In genomic region chr15:85919191-85919891, GRCm38 (mm10) we compare ENCODE assay signal across 15 mouse cellular contexts. TPM values are rescaled to one million over a fixed set of nuclear protein-coding genes. Genes with fewer than 3 reads are reported as not detected.
DNase-seq lines count a peak whose midpoint lies in the region; ATAC-seq lines count a peak whose summit lies in the region.
"Had no signal": no experiment of that assay in that cellular context is flagged by ENCODE, and none has a peak within 500 bp of the region (broad histone marks: within the 10 kb centered on the region; RNA-seq: fewer than 3 reads in every experiment).

No protein-coding gene starts in this region.

- no peak overlapping the region for H3K27ac ChIP-seq in kidney, embryonic 15.5 days
- H3K27ac ChIP-seq: heart, embryonic 15.5 days; layer of hippocampus, adult 2 months; limb, embryonic 15.5 days; lung, embryonic 15.5 days; stomach, embryonic 15.5 days had no signal

- DNase-seq in adrenal gland, postnatal 14 days = peak; percentile 40
- no peak for DNase-seq in adrenal gland, adult 18-20 months (ENCODE audit: low spot score in 2 of 2)
- peak; percentile 23 for DNase-seq in kidney, adult 18-20 months
- peak; percentile 28 to 51 for DNase-seq in kidney, postnatal 25 days
- peak; percentile 75 for DNase-seq in retina, postnatal 1 day
- DNase-seq in left cerebral cortex, postnatal 14 days (ENCODE audit: low spot score in 2 of 2) = no peak
- no peak for DNase-seq in cerebellum, postnatal 10 days
- DNase-seq: thymus, postnatal 25 days had no signal

- no peaks in the 10 kb centered on the region; the same call in 1 of the 2 replicates for H3K4me1 ChIP-seq in kidney, embryonic 15.5 days
- H3K4me1 ChIP-seq: heart, embryonic 15.5 days; limb, embryonic 15.5 days; lung, embryonic 15.5 days; stomach, embryonic 15.5 days had no signal

- H3K4me3 ChIP-seq in kidney, embryonic 15.5 days (replicated peaks) = no peak overlapping the region
- H3K4me3 ChIP-seq: heart, embryonic 15.5 days; layer of hippocampus, adult 2 months; limb, embryonic 15.5 days; lung, embryonic 15.5 days; stomach, embryonic 15.5 days had no signal

- H3K36me3 ChIP-seq in kidney, embryonic 15.5 days = peaks cover 64% of the 10 kb centered on the region
- H3K36me3 ChIP-seq: heart, embryonic 15.5 days; limb, embryonic 15.5 days; stomach, embryonic 15.5 days had no signal

- H3K9ac ChIP-seq in kidney, embryonic 15.5 days = no peak overlapping the region
- H3K9ac ChIP-seq: heart, embryonic 15.5 days; limb, embryonic 15.5 days; lung, embryonic 15.5 days; stomach, embryonic 15.5 days had no signal

- no peaks in the 10 kb centered on the region for H3K27me3 ChIP-seq in kidney, embryonic 15.5 days
- H3K27me3 ChIP-seq: heart, embryonic 15.5 days; limb, embryonic 15.5 days; lung, embryonic 15.5 days; stomach, embryonic 15.5 days had no signal

- no peak for ATAC-seq in kidney, embryonic 15.5 days (replicated peaks; ENCODE audit: low FRiP score)
- ATAC-seq: inflammation-experienced regulatory T-cells, adult 6 months had no signal

- no peak overlapping the region for H3K4me2 ChIP-seq in kidney, embryonic 15.5 days
- H3K4me2 ChIP-seq: heart, embryonic 15.5 days; limb, embryonic 15.5 days; lung, embryonic 15.5 days; stomach, embryonic 15.5 days had no signal

- intact Hi-C loops in left cerebral cortex, postnatal 14 days (cut with DNase I) = no loop called here

- WGBS in kidney, embryonic 15.5 days = 61% methylated on average over 8 of the region's 8 CpGs

- no peaks in the 10 kb centered on the region for H3K9me3 ChIP-seq in kidney, embryonic 15.5 days (replicated peaks)
- H3K9me3 ChIP-seq: heart, embryonic 15.5 days; limb, embryonic 15.5 days; lung, embryonic 15.5 days; stomach, embryonic 15.5 days had no signal

RNA-seq across cellular contexts. Expression of gene Trmu, which starts 40.2 kb away (rescaled TPM):
- total RNA-seq in adrenal gland, postnatal 14 days (2021) = 32.1 and 34.9 TPM in 2 replicates
- total RNA-seq in adrenal gland, adult 18-20 months (2021) = 10 to 100 TPM; 25.0 to 32.7 TPM
- polyA plus RNA-seq in kidney, embryonic 15.5 days (2015; fragmentation: Nextera tagmentation; extraction: Ambion mirVana) = 39.4 and 50.4 TPM in 2 replicates
- total RNA-seq in left cerebral cortex, postnatal 14 days (2021) = 10 to 100 TPM; 29.4 to 32.2 TPM

RNA-seq across cellular contexts. Expression of gene Gtse1, which starts 59.8 kb away (rescaled TPM):
- total RNA-seq in adrenal gland, postnatal 14 days (2021) = 4.4 and 4.6 TPM in 2 replicates
- total RNA-seq in adrenal gland, adult 18-20 months (2021) = under 1 TPM; 0.58 to 0.70 TPM
- polyA plus RNA-seq in kidney, embryonic 15.5 days (2015; fragmentation: Nextera tagmentation; extraction: Ambion mirVana) = 30.3 and 30.8 TPM in 2 replicates
- under 1 TPM; 0.76 to 0.90 TPM for total RNA-seq in left cerebral cortex, postnatal 14 days (2021)

Comparison
In these comparisons a context has a peak if more than half of its experiments do, and no peak if none do; other contexts are left out.
1. DNase-seq: peak in adrenal gland, postnatal 14 days (single experiment), kidney, adult 18-20 months (single experiment), kidney, postnatal 25 days (2 of 2) and retina, postnatal 1 day (single experiment); none in adrenal gland, adult 18-20 months (0 of 2), left cerebral cortex, postnatal 14 days (0 of 2) and cerebellum, postnatal 10 days (0 of 2).